Mouse (Mus musculus) kidney, adult 2 months (tissue): ENCODE data around the gene Slc4a1.

ENCODE experiments used
- CTCF ChIP-seq: fragments of 200-500 bp; conservative IDR thresholded peaks from 2 replicates; pipeline ENCODE4 v1.5.1; 2011; ENCODE audit warnings: low read depth, mild to moderate bottlenecking, control low read depth, low read length, moderate library complexity, mixed read lengths; ENCODE audit not compliant: insufficient read depth, insufficient read length
- POLR2A ChIP-seq: fragments of 200-500 bp; IDR thresholded peaks from one replicate; pipeline ENCODE4 v1.6.1; 2011; ENCODE audit warnings: low read depth, low read length, control low read depth

DNA sequence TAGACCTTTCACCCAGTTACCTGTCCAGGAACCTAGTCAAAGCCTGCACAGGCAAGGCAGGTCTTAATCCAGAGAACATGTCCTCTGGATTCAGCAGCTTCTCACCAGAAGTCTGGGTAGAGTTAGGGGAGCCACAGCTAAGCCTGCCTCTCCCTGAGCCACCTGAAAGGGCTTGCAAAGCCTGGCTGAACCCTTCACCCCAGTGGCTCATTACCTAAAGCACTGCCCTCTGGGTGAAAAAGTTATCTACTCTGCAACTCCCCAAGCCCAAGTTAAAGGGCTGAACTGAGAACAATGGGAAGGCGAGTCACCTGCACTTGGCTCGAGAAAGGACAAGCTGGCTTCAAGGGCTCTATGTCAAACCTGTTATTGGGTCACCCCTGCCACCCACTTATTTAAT, 61.9 kb downstream of the Slc4a1 start:
- no peak for TF ChIP-seq CTCF
- no peak for TF ChIP-seq POLR2A
